Mouse (Mus musculus) heart, postnatal 0 days (tissue): ENCODE results near the gene Baiap2l2. TPM values are rescaled to one million over a fixed set of nuclear protein-coding genes. Genes with fewer than 3 reads are reported as not detected.

Experiments used
- ATAC-seq: fragments of 200-750 bp; cut with Nextera tagmentation; 2 replicates; pipeline ENCODE4 v1.8.0; 2017; ENCODE audit warnings: low read depth, moderate number of reproducible peaks, moderate library complexity; ENCODE audit not compliant: insufficient read depth
- DNase-seq: peaks from one replicate; pipeline ENCODE4 v3.0.0-alpha.2; 2016; ENCODE audit warnings: low spot score
- H3K27ac ChIP-seq: fragments of 300-500 bp; sonication (generic); 2 replicates; pipeline ENCODE4 v1.5.1; 2014; ENCODE audit warnings: low read depth, mild to moderate bottlenecking
- H3K27me3 ChIP-seq: fragments of 300-500 bp; sonication (generic); 2 replicates; pipeline ENCODE4 v1.6.1; 2014; ENCODE audit warnings: low read length, mixed read lengths; ENCODE audit not compliant: control insufficient read depth, insufficient read depth
- H3K36me3 ChIP-seq: fragments of 300-500 bp; sonication (generic); replicated peaks from 2 replicates; pipeline ENCODE4 v1.6.1; 2014; ENCODE audit warnings: low read length, mixed read lengths; ENCODE audit not compliant: control insufficient read depth, insufficient read depth
- H3K4me1 ChIP-seq: fragments of 300-500 bp; sonication (generic); 2 replicates; pipeline ENCODE4 v1.6.1; 2014; ENCODE audit warnings: antibody characterized with exemption; ENCODE audit not compliant: control insufficient read depth, insufficient read depth
- H3K4me2 ChIP-seq: fragments of 300-500 bp; sonication (generic); 2 replicates; pipeline ENCODE4 v1.6.1; 2014; ENCODE audit warnings: low read depth, mild to moderate bottlenecking, low read length, moderate library complexity
- H3K4me3 ChIP-seq: fragments of 300-500 bp; sonication (generic); 2 replicates; pipeline ENCODE4 v1.5.1; 2014; ENCODE audit warnings: low read depth, low read length
- H3K9ac ChIP-seq: fragments of 300-500 bp; sonication (generic); replicated peaks from 2 replicates; pipeline ENCODE4 v1.6.1; 2014; ENCODE audit warnings: low read depth, low read length, mixed read lengths
- H3K9me3 ChIP-seq: fragments of 300-500 bp; sonication (generic); replicated peaks from 2 replicates; pipeline ENCODE4 v1.6.1; 2016; ENCODE audit warnings: low read length; ENCODE audit not compliant: control insufficient read depth
- CTCF ChIP-seq: IDR thresholded peaks from 2 replicates; pipeline ENCODE4 v1.5.1; 2016; ENCODE audit warnings: antibody characterized with exemption, control low read depth, low read depth
- EP300 ChIP-seq: IDR thresholded peaks from 2 replicates; pipeline ENCODE4 v1.6.1; 2016; ENCODE audit warnings: antibody characterized with exemption, low read depth
- WGBS: fragments of 180-500 bp; shearing (Covaris S2); extraction: QIAGEN DNeasy Blood & Tissue Kit; methylation state at CpG from one replicate; pipeline ENCODE4 v1.1.7; 2014; 5-methylcytosine and 5-hydroxymethylcytosine counted together
- polyA plus RNA-seq: library from polyadenylated mRNA; unstranded; fragments of >200 nt; fragmentation: Nextera tagmentation; extraction: Ambion mirVana; gene quantifications from 2 replicates; pipeline ENCODE4 v1.2.1, GENCODE M21; 2015
- total RNA-seq: library from RNA; depleted of rRNA; stranded (reverse); fragments of >200 nt; gene quantifications from 2 replicates; pipeline ENCODE4 v1.2.3, GENCODE M21; 2014; ENCODE audit warnings: low replicate concordance

Baiap2l2 gene
- total and polyA plus RNA-seq, 2 experiments from 2014 or later = 0.27 to 2.2 TPM

GRCm38 (mm10) chr15:79258521-79258920 lies 26.8 kb downstream of the Baiap2l2 start:
- H3K27me3 ChIP-seq = peaks cover 35% of the 10 kb centered on the region
- ATAC-seq = no peak
- 42% methylated on average over 17 of the region's 17 CpGs for WGBS

GRCm38 (mm10) chr15:79254661-79255060 lies 30.7 kb downstream of the Baiap2l2 start, which contains the start of gene Slc16a8:
TSS of gene Slc16a8 (minus strand) at chr15:79254761.
- Histone ChIP-seq H3K27ac (no peak within 1 kb of the TSS), H3K4me1 (peaks cover 14% of the 10 kb centered on the region), H3K4me3 (no peak within 1 kb of the TSS), H3K9ac (no peak within 1 kb of the TSS), H3K27me3 (peaks cover 20% of the 10 kb centered on the region), H3K36me3 (no peaks in the 10 kb centered on the region), H3K9me3 (no peaks in the 10 kb centered on the region), H3K4me2 (no peak within 1 kb of the TSS)
- TF ChIP-seq CTCF = no peak
- ATAC-seq (no peak), DNase-seq (no peak)
- 41% methylated on average over 3 of the region's 3 CpGs for WGBS

More at GRCm38 (mm10) chr15:79258521-79258920, 26.8 kb downstream of the Baiap2l2 start:
- no peak for DNase-seq
- no peak overlapping the region for H3K4me2 ChIP-seq
- H3K27ac ChIP-seq = no peak overlapping the region
- no peaks in the 10 kb centered on the region for H3K9me3 ChIP-seq
- TF ChIP-seq CTCF = no peak
- TF ChIP-seq EP300 = no peak
- H3K36me3 ChIP-seq = no peaks in the 10 kb centered on the region
- no peak overlapping the region for H3K9ac ChIP-seq
- H3K4me1 ChIP-seq = peaks cover 6% of the 10 kb centered on the region
- H3K4me3 ChIP-seq = no peak overlapping the region

GRCm38 (mm10) chr15:79252580-79252979 lies 32.8 kb downstream of the Baiap2l2 start:
- peak; percentile 5; the same call in 1 of the 2 replicates for ATAC-seq

GRCm38 (mm10) chr15:79251781-79252491 lies 33.4 kb downstream of the Baiap2l2 start:
- Histone ChIP-seq H3K36me3 (peaks cover 17% of the 10 kb centered on the region), H3K4me1 (peaks cover 14% of the 10 kb centered on the region), H3K9ac (peak overlapping the region; percentile 64), H3K9me3 (no peaks in the 10 kb centered on the region), H3K27ac (no peak overlapping the region), H3K27me3 (peaks cover 17% of the 10 kb centered on the region), H3K4me2 (peak overlapping the region; percentile 66), H3K4me3 (peak overlapping the region; percentile 35)
- DNase-seq = no peak
- ATAC-seq = peak; percentile 47
- TF ChIP-seq EP300 = no peak
- peak; percentile 34; the same call in 1 of the 2 replicates for TF ChIP-seq CTCF
- WGBS = 1% methylated on average over 56 of the region's 61 CpGs

More at GRCm38 (mm10) chr15:79252580-79252979, 32.8 kb downstream of the Baiap2l2 start:
- no peak for TF ChIP-seq EP300
- no peak for TF ChIP-seq CTCF
- Histone ChIP-seq H3K9ac (peak overlapping the region; percentile 64), H3K27me3 (peaks cover 17% of the 10 kb centered on the region), H3K27ac (no peak overlapping the region), H3K4me2 (peak overlapping the region; percentile 66), H3K4me1 (peaks cover 14% of the 10 kb centered on the region), H3K9me3 (no peaks in the 10 kb centered on the region), H3K4me3 (peak overlapping the region; percentile 35), H3K36me3 (peaks cover 13% of the 10 kb centered on the region; the same call in 1 of the 2 replicates)
- DNase-seq = no peak
- WGBS = 34% methylated on average over 23 of the region's 24 CpGs

DNA sequence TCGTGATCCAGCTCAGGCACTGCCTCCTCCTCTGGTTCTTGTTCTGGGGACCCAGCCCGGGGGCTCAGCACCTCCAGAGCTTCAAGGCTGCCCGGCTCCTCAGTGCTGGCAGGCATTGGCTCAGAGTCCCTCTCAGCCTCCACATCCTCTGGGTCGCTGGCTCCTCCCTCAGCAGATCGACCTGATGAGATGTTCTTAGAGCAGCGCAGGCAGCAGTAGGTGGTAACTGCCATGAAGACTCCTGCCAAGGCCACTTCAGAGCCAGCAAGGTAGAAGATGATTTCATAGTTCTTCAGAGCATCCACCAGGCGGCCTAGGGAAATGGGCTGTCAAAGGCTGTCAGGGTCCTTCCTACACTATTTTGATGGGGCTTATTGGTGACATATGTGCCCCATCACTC lies 34.2 kb downstream of the Baiap2l2 start:
- 62% methylated on average over 7 of the region's 7 CpGs for WGBS
- no peak for TF ChIP-seq CTCF
- TF ChIP-seq EP300 = no peak
- Histone ChIP-seq H3K4me3 (no peak overlapping the region), H3K27ac (no peak overlapping the region), H3K36me3 (peaks cover 24% of the 10 kb centered on the region), H3K27me3 (peaks cover 17% of the 10 kb centered on the region), H3K4me1 (peaks cover 14% of the 10 kb centered on the region), H3K9ac (no peak overlapping the region), H3K9me3 (no peaks in the 10 kb centered on the region), H3K4me2 (no peak overlapping the region)
- DNase-seq (no peak), ATAC-seq (no peak)
